Mouse (Mus musculus) kidney, adult 2 months (tissue): ENCODE data around the gene Serbp1. TPM values are rescaled to one million over a fixed set of nuclear protein-coding genes. Genes with fewer than 3 reads are reported as not detected.

Experiments
- DNase-seq: peaks from one replicate; pipeline ENCODE4 v3.0.0; 2021
- H3K27ac ChIP-seq: fragments of 200-500 bp; 2 replicates; pipeline ENCODE4 v1.5.1; 2012; ENCODE audit warnings: low read depth, low read length, control low read depth, inconsistent platforms; ENCODE audit not compliant: insufficient read depth
- H3K27me3 ChIP-seq: fragments of 200-500 bp; replicated peaks from 2 replicates; pipeline ENCODE4 v1.6.1; 2012; ENCODE audit warnings: mild to moderate bottlenecking, moderate library complexity, low read length, inconsistent platforms; ENCODE audit not compliant: control insufficient read depth, insufficient read depth
- H3K36me3 ChIP-seq: fragments of 200-500 bp; 2 replicates; pipeline ENCODE4 v1.6.1; 2012; ENCODE audit warnings: mild to moderate bottlenecking, moderate library complexity, low read length, inconsistent platforms; ENCODE audit not compliant: control insufficient read depth, insufficient read depth
- H3K4me1 ChIP-seq: fragments of 200-500 bp; 2 replicates; pipeline ENCODE4 v1.6.1; 2011; ENCODE audit warnings: low read length; ENCODE audit not compliant: control insufficient read depth, insufficient read depth
- H3K4me3 ChIP-seq: fragments of 200-500 bp; 2 replicates; pipeline ENCODE4 v1.5.1; 2011; ENCODE audit warnings: mild to moderate bottlenecking, low read depth, low read length, control low read depth; ENCODE audit not compliant: insufficient read depth
- CTCF ChIP-seq: fragments of 200-500 bp; conservative IDR thresholded peaks from 2 replicates; pipeline ENCODE4 v1.5.1; 2011; ENCODE audit warnings: low read depth, mild to moderate bottlenecking, control low read depth, low read length, moderate library complexity, mixed read lengths; ENCODE audit not compliant: insufficient read depth, insufficient read length
- POLR2A ChIP-seq: fragments of 200-500 bp; IDR thresholded peaks from one replicate; pipeline ENCODE4 v1.6.1; 2011; ENCODE audit warnings: low read depth, low read length, control low read depth
- WGBS: fragments of 180-500 bp; shearing (Covaris S2); methylation state at CpG from one replicate; pipeline ENCODE4 v1.1.7; 2018; 5-methylcytosine and 5-hydroxymethylcytosine counted together
- polyA plus RNA-seq: library from polyadenylated mRNA; depleted of rRNA; stranded (reverse); fragments of >200 nt; gene quantifications from 2 replicates; pipeline ENCODE4 v1.2.3, GENCODE M21; 2012

The Serbp1 gene
- polyA plus RNA-seq, 1 experiment, result 62.0 TPM

- Histone ChIP-seq H3K4me1 (peaks cover 5% of the 10 kb centered on the region), H3K36me3 (no peaks in the 10 kb centered on the region), H3K27me3 (no peaks in the 10 kb centered on the region), H3K27ac (no peak overlapping the region), H3K4me3 (no peak overlapping the region)
- 20% methylated on average over 6 of the region's 6 CpGs for WGBS
- peak; percentile 51 for DNase-seq
- TF ChIP-seq POLR2A, result no peak
- TF ChIP-seq CTCF, result no peak
Measured at GRCm38 (mm10) chr6:67300710-67301163, 62.8 kb downstream of the Serbp1 start.

GRCm38 (mm10) chr6:67301230-67301629 lies 63.3 kb downstream of the Serbp1 start:
- H3K4me3 ChIP-seq, result no peak overlapping the region
- H3K27me3 ChIP-seq, result no peaks in the 10 kb centered on the region
- WGBS, result 80% methylated on average over 3 of the region's 3 CpGs
- H3K4me1 ChIP-seq, result peaks cover 5% of the 10 kb centered on the region
- no peaks in the 10 kb centered on the region for H3K36me3 ChIP-seq
- H3K27ac ChIP-seq, result no peak overlapping the region
- no peak for DNase-seq
- TF ChIP-seq CTCF (no peak), POLR2A (no peak)

- TF ChIP-seq POLR2A, result no peak
- no peak for TF ChIP-seq CTCF
- Histone ChIP-seq H3K4me3 (no peak overlapping the region), H3K36me3 (no peaks in the 10 kb centered on the region), H3K27ac (no peak overlapping the region), H3K27me3 (no peaks in the 10 kb centered on the region), H3K4me1 (peaks cover 5% of the 10 kb centered on the region)
- DNase-seq, result peak; percentile 41
- WGBS, result 58% methylated on average over 4 of the region's 4 CpGs
Measured at GRCm38 (mm10) chr6:67302471-67302870, 64.5 kb downstream of the Serbp1 start.

- Histone ChIP-seq H3K27me3 (no peaks in the 10 kb centered on the region), H3K4me3 (no peak overlapping the region), H3K36me3 (no peaks in the 10 kb centered on the region), H3K27ac (no peak overlapping the region), H3K4me1 (peaks cover 5% of the 10 kb centered on the region)
- DNase-seq, result no peak
- WGBS, result 83% methylated on average over 10 of the region's 10 CpGs
- TF ChIP-seq CTCF, result no peak
- TF ChIP-seq POLR2A, result no peak
Measured at GRCm38 (mm10) chr6:67303210-67303609, 65.2 kb downstream of the Serbp1 start.

GRCm38 (mm10) chr6:67308994-67309393 lies 71.0 kb downstream of the Serbp1 start:
- Histone ChIP-seq H3K4me3 (no peak overlapping the region), H3K36me3 (no peaks in the 10 kb centered on the region), H3K27me3 (no peaks in the 10 kb centered on the region), H3K27ac (no peak overlapping the region), H3K4me1 (no peaks in the 10 kb centered on the region)
- no peak for TF ChIP-seq POLR2A
- TF ChIP-seq CTCF, result no peak
- WGBS, result 73% methylated on average over 3 of the region's 3 CpGs
- DNase-seq, result no peak

- H3K36me3 ChIP-seq, result no peaks in the 10 kb centered on the region
- 89% methylated on average over 3 of the region's 3 CpGs for WGBS
- no peak overlapping the region for H3K27ac ChIP-seq
- H3K4me1 ChIP-seq, result no peaks in the 10 kb centered on the region
- no peak overlapping the region for H3K4me3 ChIP-seq
- H3K27me3 ChIP-seq, result no peaks in the 10 kb centered on the region
- no peak for DNase-seq
- TF ChIP-seq CTCF (no peak), POLR2A (no peak)
Measured at GRCm38 (mm10) chr6:67309752-67310151, 71.8 kb downstream of the Serbp1 start.

GRCm38 (mm10) chr6:67314697-67315096 lies 76.7 kb downstream of the Serbp1 start:
- H3K27me3 ChIP-seq, result no peaks in the 10 kb centered on the region
- DNase-seq, result no peak
- H3K36me3 ChIP-seq, result no peaks in the 10 kb centered on the region
- no peak overlapping the region for H3K27ac ChIP-seq
- H3K4me3 ChIP-seq, result no peak overlapping the region
- no peaks in the 10 kb centered on the region; the same call in 1 of the 2 replicates for H3K4me1 ChIP-seq
- TF ChIP-seq POLR2A (no peak), CTCF (no peak)
- 53% methylated on average over 1 of the region's 1 CpGs for WGBS

GRCm38 (mm10) chr6:67317068-67317467 lies 79.1 kb downstream of the Serbp1 start:
- no peaks in the 10 kb centered on the region for H3K27me3 ChIP-seq
- no peak overlapping the region for H3K4me3 ChIP-seq
- WGBS, result 39% methylated on average over 5 of the region's 5 CpGs
- peak; percentile 52 for DNase-seq
- no peaks in the 10 kb centered on the region for H3K36me3 ChIP-seq
- H3K4me1 ChIP-seq, result no peaks in the 10 kb centered on the region; the same call in 1 of the 2 replicates
- no peak overlapping the region for H3K27ac ChIP-seq
- TF ChIP-seq CTCF (no peak), POLR2A (no peak)
